Mouse (Mus musculus) myocyte (in vitro differentiated cells): ENCODE data around the gene Arhgap22. TPM values are rescaled to one million over a fixed set of nuclear protein-coding genes. Genes with fewer than 3 reads are reported as not detected.

Experiments
- H3K27me3 ChIP-seq: one replicate; pipeline ENCODE4 v1.6.1; 2011; ENCODE audit not compliant: control insufficient read depth, insufficient read depth, insufficient read length
- H3K36me3 ChIP-seq: one replicate; pipeline ENCODE4 v1.6.1; 2011; ENCODE audit not compliant: control insufficient read depth, insufficient read depth
- H3K4me2 ChIP-seq: one replicate; pipeline ENCODE4 v1.6.1; 2011; ENCODE audit warnings: low read depth, control low read depth
- H3K4me3 ChIP-seq: one replicate; pipeline ENCODE4 v1.5.1; 2011; ENCODE audit warnings: mild to moderate bottlenecking, control low read depth, moderate library complexity
- H3K79me2 ChIP-seq: one replicate; pipeline ENCODE4 v1.6.1; 2011; ENCODE audit not compliant: control insufficient read depth, insufficient read depth
- H3ac ChIP-seq: one replicate; pipeline ENCODE4 v1.6.1; 2011; ENCODE audit not compliant: control insufficient read depth, insufficient read length
- CEBPB ChIP-seq: IDR thresholded peaks from 2 replicates; pipeline ENCODE4 v1.6.1; 2011; ENCODE audit warnings: mild to moderate bottlenecking, moderate library complexity; ENCODE audit not compliant: poor library complexity, insufficient read depth, severe bottlenecking
- E2F4 ChIP-seq: IDR thresholded peaks from one replicate; pipeline ENCODE4 v1.6.1; 2011; ENCODE audit warnings: mild to moderate bottlenecking, control low read depth, moderate library complexity; ENCODE audit not compliant: insufficient read depth
- MAX ChIP-seq: IDR thresholded peaks from one replicate; pipeline ENCODE4 v1.6.1; 2011; ENCODE audit warnings: low read depth, mild to moderate bottlenecking, control low read depth
- MYOD1 ChIP-seq, 3 experiments: IDR thresholded peaks; one replicate each; pipeline ENCODE4 v1.6.1; 2011; ENCODE audit warnings: control low read depth in 2 of 3, low read depth in 2 of 3, mild to moderate bottlenecking in 2 of 3, moderate library complexity in 1 of 3; ENCODE audit not compliant: insufficient read length in 2 of 3, control insufficient read depth in 1 of 3
- MYOG ChIP-seq, 3 experiments: IDR thresholded peaks; one replicate each; pipeline ENCODE4 v1.6.1; 2011; ENCODE audit warnings: control low read depth in 2 of 3, low read depth in 2 of 3, mild to moderate bottlenecking in 2 of 3; ENCODE audit not compliant: insufficient read length in 2 of 3, control insufficient read depth in 1 of 3, insufficient read depth in 1 of 3
- POLR2A ChIP-seq: IDR thresholded peaks from one replicate; pipeline ENCODE4 v1.6.1; 2011; ENCODE audit warnings: low read depth, mild to moderate bottlenecking, control low read depth, moderate library complexity; ENCODE audit not compliant: insufficient read length
- POLR2AphosphoS2 ChIP-seq: IDR thresholded peaks from one replicate; pipeline ENCODE4 v1.6.1; 2011; ENCODE audit warnings: low read depth, control low read depth; ENCODE audit not compliant: insufficient read length
- REST ChIP-seq: IDR thresholded peaks from one replicate; pipeline ENCODE4 v1.6.1; 2011; ENCODE audit warnings: mild to moderate bottlenecking, control low read depth, moderate library complexity; ENCODE audit not compliant: insufficient read depth, insufficient read length
- SRF ChIP-seq: IDR thresholded peaks from one replicate; pipeline ENCODE4 v1.6.1; 2011; ENCODE audit warnings: low read depth; ENCODE audit not compliant: control insufficient read depth, insufficient read length
- TCF12 ChIP-seq: IDR thresholded peaks from one replicate; pipeline ENCODE4 v1.6.1; 2011; ENCODE audit warnings: mild to moderate bottlenecking, control low read depth; ENCODE audit not compliant: poor library complexity, insufficient read depth, severe bottlenecking
- TCF3 ChIP-seq: IDR thresholded peaks from one replicate; pipeline ENCODE4 v1.6.1; 2011; ENCODE audit warnings: low read depth, control low read depth; ENCODE audit not compliant: insufficient read length
- USF1 ChIP-seq: IDR thresholded peaks from one replicate; pipeline ENCODE4 v1.6.1; 2011; ENCODE audit warnings: low read depth, mild to moderate bottlenecking, control low read depth, moderate library complexity
- polyA plus RNA-seq: library from polyadenylated mRNA; unstranded; fragments of >200 nt; fragmentation: generic; extraction: Trizol; gene quantifications from one replicate; pipeline ENCODE4 v1.2.1, GENCODE M21; 2012; ENCODE audit warnings: missing spikeins

Gene Arhgap22
- polyA plus RNA-seq, 1 experiment, result 53.3 TPM

DNA sequence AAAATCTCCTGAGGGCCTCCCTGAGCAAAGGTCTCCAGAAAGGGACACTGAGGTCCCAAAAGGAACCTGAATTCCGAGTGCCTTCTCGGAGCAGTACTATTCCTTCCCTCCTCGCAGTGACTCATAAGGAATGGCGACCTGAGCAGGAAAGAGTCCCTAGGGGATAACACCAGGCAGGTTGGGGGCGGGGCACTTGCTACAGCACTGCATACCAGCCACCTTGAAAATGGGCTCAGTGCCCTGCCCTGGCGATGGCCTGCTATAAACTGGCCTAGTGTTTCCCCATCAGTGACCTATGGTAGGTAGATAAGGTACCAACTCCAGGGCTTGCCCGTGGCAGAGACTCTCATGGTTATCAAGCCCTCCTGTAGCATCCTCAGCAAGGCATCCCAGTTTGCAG is 100.3 kb downstream of the Arhgap22 start:
- H3K36me3 ChIP-seq, result peaks cover 6% of the 10 kb centered on the region
- no peak overlapping the region for H3K4me2 ChIP-seq

DNA sequence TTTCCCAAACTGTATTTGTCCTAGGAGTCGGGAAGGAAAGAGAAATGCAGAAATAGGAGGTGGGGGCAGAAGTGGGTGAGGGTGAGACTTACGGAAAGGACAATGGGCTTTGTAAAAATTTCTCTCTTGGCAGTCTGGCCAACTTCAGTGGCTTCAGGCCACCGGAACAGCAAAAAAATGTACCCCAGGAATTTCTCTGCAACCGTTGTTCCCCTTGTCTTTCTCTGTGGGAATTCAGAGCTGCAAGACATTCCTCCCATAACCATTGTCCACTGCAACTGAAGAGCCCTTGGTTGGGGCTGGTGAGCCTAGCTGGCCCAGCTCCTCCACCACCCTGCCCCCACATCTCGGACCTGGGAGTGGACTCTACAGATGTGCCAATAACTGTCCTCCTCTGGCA is 101.3 kb downstream of the Arhgap22 start:
- TF ChIP-seq USF1 (no peak), POLR2AphosphoS2 (no peak), SRF (no peak), TCF12 (no peak), POLR2A (no peak), E2F4 (no peak), MYOG (IDR thresholded peaks at IDR 0.05; ENCODE audit: control insufficient read depth in 1 of 3, insufficient read depth in 1 of 3, insufficient read length in 2 of 3, low read depth in 2 of 3) (no peak), REST (no peak), MAX (no peak), TCF3 (no peak), CEBPB (no peak), MYOD1 (IDR thresholded peaks at IDR 0.05; ENCODE audit: control insufficient read depth in 1 of 3, insufficient read length in 2 of 3, low read depth in 2 of 3) (no peak)
- no peak overlapping the region for H3ac ChIP-seq
- no peaks in the 10 kb centered on the region for H3K27me3 ChIP-seq
- no peak overlapping the region for H3K4me3 ChIP-seq
- H3K4me2 ChIP-seq, result no peak overlapping the region
- peaks cover 6% of the 10 kb centered on the region for H3K36me3 ChIP-seq
- peaks cover 80% of the 10 kb centered on the region for H3K79me2 ChIP-seq

More for the DNA sequence above, 100.3 kb downstream of the Arhgap22 start:
- no peak overlapping the region for H3ac ChIP-seq
- TF ChIP-seq TCF3 (no peak), MAX (no peak), REST (no peak), MYOD1 (IDR thresholded peaks at IDR 0.05; ENCODE audit: control insufficient read depth in 1 of 3, insufficient read length in 2 of 3, low read depth in 2 of 3) (no peak), SRF (no peak), E2F4 (no peak), USF1 (no peak), POLR2AphosphoS2 (no peak), CEBPB (no peak), POLR2A (no peak), MYOG (IDR thresholded peaks at IDR 0.05; ENCODE audit: control insufficient read depth in 1 of 3, insufficient read depth in 1 of 3, insufficient read length in 2 of 3, low read depth in 2 of 3) (no peak)
- H3K4me3 ChIP-seq, result no peak overlapping the region
- peaks cover 84% of the 10 kb centered on the region for H3K79me2 ChIP-seq
- H3K27me3 ChIP-seq, result no peaks in the 10 kb centered on the region

DNA sequence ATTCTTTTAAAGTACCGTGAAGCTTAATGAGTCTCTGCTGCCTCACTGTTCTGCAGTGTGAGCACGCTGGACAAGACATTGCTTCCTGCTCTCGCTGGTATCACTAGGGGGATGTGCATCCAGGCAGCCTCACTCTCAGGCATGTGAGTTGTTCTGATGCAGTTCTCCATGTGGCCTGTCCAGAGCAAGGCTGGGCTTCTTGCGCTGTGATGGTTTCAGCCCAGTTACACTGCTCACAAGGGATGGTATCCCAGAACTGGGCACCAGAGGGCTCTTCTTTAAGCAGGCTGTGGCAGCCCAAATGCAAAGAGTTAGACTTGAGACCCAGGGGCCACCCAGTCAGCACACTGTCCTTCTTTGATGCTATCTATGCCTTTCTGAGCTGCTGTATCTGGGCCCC is 101.9 kb downstream of the Arhgap22 start:
- Histone ChIP-seq H3K36me3 (peaks cover 6% of the 10 kb centered on the region), H3ac (no peak overlapping the region), H3K79me2 (peaks cover 80% of the 10 kb centered on the region), H3K27me3 (no peaks in the 10 kb centered on the region), H3K4me2 (no peak overlapping the region), H3K4me3 (no peak overlapping the region)
- TF ChIP-seq CEBPB (no peak), USF1 (no peak), REST (no peak), POLR2A (no peak), TCF3 (no peak), POLR2AphosphoS2 (no peak), MAX (no peak), MYOG (IDR thresholded peaks at IDR 0.05; ENCODE audit: control insufficient read depth in 1 of 3, insufficient read depth in 1 of 3, insufficient read length in 2 of 3, low read depth in 2 of 3) (no peak), MYOD1 (IDR thresholded peaks at IDR 0.05; ENCODE audit: control insufficient read depth in 1 of 3, insufficient read length in 2 of 3, low read depth in 2 of 3) (no peak)

DNA sequence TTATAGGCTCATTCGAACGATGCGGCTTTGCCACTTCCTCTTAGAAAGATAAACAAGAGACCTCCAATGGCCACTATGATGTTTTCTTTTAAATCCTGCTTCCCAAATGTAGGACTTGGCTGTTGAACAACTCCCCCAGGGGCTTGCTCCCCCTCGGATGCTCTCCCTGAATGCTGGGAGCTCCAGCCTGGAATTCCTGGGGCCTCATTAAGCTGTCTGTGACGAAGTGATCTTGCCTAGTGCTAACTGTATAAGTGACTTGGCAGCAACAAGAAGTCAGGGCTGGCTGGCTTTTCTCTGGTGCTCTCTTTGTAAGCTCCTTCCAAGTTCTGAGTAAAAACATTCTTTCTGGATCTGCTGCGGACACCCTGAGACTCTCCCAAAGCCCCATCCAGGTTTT is 104.1 kb downstream of the Arhgap22 start:
- Histone ChIP-seq H3K27me3 (no peaks in the 10 kb centered on the region), H3K4me3 (no peak overlapping the region), H3K79me2 (peaks cover 82% of the 10 kb centered on the region), H3K36me3 (no peaks in the 10 kb centered on the region), H3ac (no peak overlapping the region), H3K4me2 (no peak overlapping the region)
- TF ChIP-seq POLR2AphosphoS2 (no peak), POLR2A (no peak), TCF3 (no peak), TCF12 (no peak), CEBPB (no peak), REST (no peak), SRF (no peak), MYOG (IDR thresholded peaks at IDR 0.05; ENCODE audit: control insufficient read depth in 1 of 3, insufficient read depth in 1 of 3, insufficient read length in 2 of 3, low read depth in 2 of 3) (no peak), MAX (no peak), USF1 (no peak), MYOD1 (IDR thresholded peaks at IDR 0.05; ENCODE audit: control insufficient read depth in 1 of 3, insufficient read length in 2 of 3, low read depth in 2 of 3) (no peak), E2F4 (no peak)
